Mouse (Mus musculus) heart, adult 8-10 months (tissue): ENCODE measurements around the gene F11. TPM values are rescaled to one million over a fixed set of nuclear protein-coding genes. Genes with fewer than 3 reads are reported as not detected.

Experiments used
- DNase-seq: peaks from one replicate; pipeline ENCODE4 v3.0.0; 2022; ENCODE audit warnings: low spot score
- total RNA-seq, 4 experiments: library from RNA; stranded (reverse); gene quantifications; 2 replicates each; pipeline ENCODE4 v1.2.4; 2022

The F11 gene
- total RNA-seq, 4 experiments from 2014 or later, result not detected

DNA sequence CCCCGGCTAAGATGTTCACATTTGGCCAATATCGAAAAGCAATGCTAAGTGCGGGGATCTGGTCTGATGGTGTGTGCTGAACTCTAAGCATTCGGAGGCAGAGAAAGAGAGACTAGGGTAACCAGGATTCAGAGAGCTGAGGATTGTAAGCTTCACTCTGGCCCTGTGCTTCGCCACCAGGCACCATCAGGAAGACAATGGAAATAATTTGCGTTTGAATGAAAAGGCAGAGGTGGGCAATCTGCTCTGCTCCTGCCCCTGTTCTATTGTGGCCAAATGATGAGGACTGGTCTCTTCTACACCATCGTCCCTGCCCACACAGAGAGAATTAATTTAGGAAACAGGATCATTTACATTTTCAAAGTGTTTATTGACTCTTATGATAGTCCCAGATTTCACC is 15.5 kb downstream of the F11 start:
- DNase-seq, result no peak

DNA sequence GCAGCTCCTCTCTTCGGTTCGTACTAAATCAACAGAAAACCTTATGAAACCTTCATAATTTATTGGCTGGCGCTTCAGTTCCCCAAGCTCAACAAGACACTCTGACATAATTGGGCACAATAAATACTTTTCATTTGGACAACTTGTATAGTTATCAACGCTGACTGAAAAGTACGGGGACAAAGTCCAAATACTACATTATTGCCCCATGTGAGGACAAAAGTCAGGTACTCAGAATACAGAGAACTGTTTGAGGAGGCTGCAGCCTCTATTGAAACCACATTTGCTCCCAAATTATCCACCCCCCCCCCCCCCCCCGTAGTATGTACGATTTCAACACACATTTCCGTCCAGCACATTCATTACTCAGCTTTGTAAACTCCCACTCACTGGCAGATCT is 22.5 kb downstream of the F11 start:
- no peak for DNase-seq

GRCm38 (mm10) chr8:45238282-45238681 is 23.5 kb downstream of the F11 start:
- peak; percentile 13 for DNase-seq

- peak; percentile 6 for DNase-seq
These were observed 25.5 kb downstream of the F11 start for GRCm38 (mm10) chr8:45236164-45236912.

DNA sequence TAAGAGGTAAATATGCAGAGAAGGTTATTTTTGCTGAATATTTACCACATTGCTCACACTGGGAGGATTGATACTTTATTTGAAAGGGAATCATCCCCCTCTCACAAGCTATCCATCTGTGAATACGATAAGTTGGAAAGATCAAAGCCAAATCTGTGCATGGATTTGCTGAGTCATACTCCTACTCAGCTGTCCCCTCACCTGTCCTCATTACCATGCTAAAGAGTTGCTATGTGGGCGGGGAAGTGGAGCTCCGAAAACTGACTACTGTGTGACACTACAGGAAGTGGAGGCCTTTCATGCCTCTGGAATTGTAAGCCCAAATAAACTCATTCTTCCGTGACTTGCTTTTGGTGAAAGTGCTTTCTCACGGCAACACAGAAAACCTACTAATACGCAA is 26.6 kb downstream of the F11 start:
- DNase-seq, result no peak

DNA sequence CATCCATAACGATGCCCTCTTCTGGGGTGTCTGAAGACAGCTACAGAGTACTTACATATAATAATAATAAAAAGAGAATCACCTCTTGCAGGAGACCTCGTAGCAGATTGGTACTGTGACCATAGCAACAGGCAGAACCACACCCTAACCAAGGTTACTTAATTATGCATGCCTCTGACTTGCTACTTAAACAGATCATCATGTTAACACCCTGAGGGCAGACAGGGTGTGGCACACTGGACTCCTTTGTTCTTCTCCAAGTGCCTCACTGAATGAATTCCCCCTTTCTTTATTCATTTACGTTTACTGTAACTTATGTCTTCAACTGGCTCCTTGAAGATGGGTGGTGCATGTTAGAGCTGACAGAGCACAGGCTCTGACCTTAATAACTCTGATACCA is 28.6 kb downstream of the F11 start:
- DNase-seq, result no peak

DNA sequence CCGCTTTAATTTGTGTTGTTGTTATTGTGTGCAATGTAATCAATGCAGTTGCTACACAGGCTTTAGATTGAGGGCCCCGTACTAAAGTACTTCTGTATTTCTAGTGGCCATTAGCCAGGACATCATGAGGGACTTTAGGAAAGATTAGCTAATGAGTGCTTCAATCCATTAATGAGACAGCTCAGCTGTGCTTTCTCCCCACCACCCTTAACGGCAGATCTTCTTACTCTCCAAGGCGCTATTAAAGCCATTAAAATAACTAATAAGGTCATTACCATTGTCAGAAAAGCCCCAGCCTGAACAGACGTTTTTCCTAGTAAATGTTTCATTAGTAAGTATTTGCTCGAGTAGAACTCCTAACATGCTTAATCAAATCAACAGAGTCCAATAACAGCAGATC is 59.4 kb downstream of the F11 start:
- no peak for DNase-seq

DNA sequence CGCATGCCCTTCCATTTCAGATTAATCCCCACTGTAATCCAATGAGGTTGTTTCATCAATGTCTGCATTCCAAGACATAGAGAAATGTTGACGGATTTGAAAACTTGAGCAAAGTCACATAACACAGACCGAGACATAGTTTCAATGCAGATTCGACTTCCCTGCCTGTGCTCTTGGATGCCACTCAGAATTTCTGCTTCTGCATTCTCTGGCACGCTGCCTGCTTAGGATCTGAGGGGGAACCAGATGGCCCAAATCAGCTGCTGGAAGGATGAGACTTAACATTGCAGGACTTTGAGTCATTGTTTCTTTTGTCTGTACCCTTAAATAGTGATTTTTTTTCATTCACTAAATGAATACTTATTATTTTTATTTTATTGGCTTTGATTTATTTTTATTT is 60.2 kb downstream of the F11 start:
- DNase-seq, result peak; percentile 11

- DNase-seq, result no peak
These were observed 64.5 kb downstream of the F11 start for GRCm38 (mm10) chr8:45197294-45197693.

GRCm38 (mm10) chr8:45195954-45196526 is 65.8 kb downstream of the F11 start:
- DNase-seq, result no peak

Other genes starting within 250 kb of the F11 start
- not detected for gene Mtnr1a, start 192.9 kb downstream of the F11 start, total RNA-seq
- not detected for gene Klkb1, start 32.8 kb upstream of the F11 start, total RNA-seq
- gene Gm45753, start 46.4 kb upstream of the F11 start, total RNA-seq, result not detected
- 1 to 10 TPM; 1.8 to 2.5 (median 2.2) TPM for gene Cyp4v3, start 71.2 kb upstream of the F11 start, total RNA-seq
- 1 to 10 TPM; 4.7 to 5.3 (median 5.0) TPM for gene Fam149a, start 120.3 kb upstream of the F11 start, total RNA-seq
- 1 to 10 TPM; 4.8 to 6.7 (median 5.3) TPM for gene Tlr3, start 149.0 kb upstream of the F11 start, total RNA-seq
- 100 to 1,000 TPM; 587 to 749 (median 714) TPM for gene Sorbs2, start 245.8 kb upstream of the F11 start, total RNA-seq